Mouse (Mus musculus) embryonic facial prominence, embryonic 10.5 days (tissue): ENCODE measurements around the gene Ptgr2. TPM values are rescaled to one million over a fixed set of nuclear protein-coding genes. Genes with fewer than 3 reads are reported as not detected.
"Not testable (repeated sequence)": the region's sequence is repeated elsewhere in the genome, so short reads cannot be mapped to it uniquely, and the experiment has no call there.

Source experiments
- DNase-seq: peaks from one replicate; pipeline ENCODE4 v3.0.0-alpha.2; 2017; ENCODE audit warnings: low spot score
- H3K27ac ChIP-seq: fragments of 300-500 bp; sonication (generic); replicated peaks from 2 replicates; pipeline ENCODE4 v1.5.1; 2016; ENCODE audit warnings: mild to moderate bottlenecking
- H3K27me3 ChIP-seq: fragments of 300-500 bp; sonication (generic); replicated peaks from 2 replicates; pipeline ENCODE4 v1.6.1; 2016; ENCODE audit warnings: low read depth, mild to moderate bottlenecking; ENCODE audit not compliant: poor library complexity, severe bottlenecking
- H3K36me3 ChIP-seq: fragments of 300-500 bp; sonication (generic); replicated peaks from 2 replicates; pipeline ENCODE4 v1.6.1; 2016; ENCODE audit warnings: mild to moderate bottlenecking, moderate library complexity
- H3K4me1 ChIP-seq: fragments of 300-500 bp; sonication (generic); 2 replicates; pipeline ENCODE4 v1.6.1; 2016
- H3K4me3 ChIP-seq: fragments of 300-500 bp; sonication (generic); 2 replicates; pipeline ENCODE4 v1.5.1; 2016; ENCODE audit warnings: mild to moderate bottlenecking, moderate library complexity
- H3K9me3 ChIP-seq: fragments of 300-500 bp; sonication (generic); 2 replicates; pipeline ENCODE4 v1.6.1; 2016; ENCODE audit warnings: mild to moderate bottlenecking
- WGBS: fragments of 180-500 bp; shearing (Covaris S2); methylation state at CpG from one replicate; pipeline ENCODE4 v1.1.7; 2016; 5-methylcytosine and 5-hydroxymethylcytosine counted together
- polyA plus RNA-seq: library from polyadenylated mRNA; unstranded; fragments of >200 nt; fragmentation: Nextera tagmentation; extraction: Ambion mirVana; gene quantifications from 2 replicates; pipeline ENCODE4 v1.2.1, GENCODE M21; 2016

Ptgr2 gene
- polyA plus RNA-seq, 1 experiment from 2014 or later = 16.5 TPM

GRCm38 (mm10) chr12:84316721-84317621, 31.9 kb downstream of the Ptgr2 start, which contains the start of gene Zfp410:
Gene Zfp410, plus strand, starts transcription at chr12:84316852.
- Histone ChIP-seq H3K4me1 (peaks cover 24% of the 10 kb centered on the region), H3K27me3 (no peaks in the 10 kb centered on the region), H3K9me3 (no peaks in the 10 kb centered on the region), H3K36me3 (peaks cover 6% of the 10 kb centered on the region; the same call in 1 of the 2 replicates), H3K27ac (peak within 1 kb of the TSS; percentile 97), H3K4me3 (peak within 1 kb of the TSS; percentile 99)
- peak; percentile 93 for DNase-seq
- under 1% methylated on average over 77 of the region's 77 CpGs for WGBS

GRCm38 (mm10) chr12:84327111-84327512, 42.1 kb downstream of the Ptgr2 start:
- peaks cover 88% of the 10 kb centered on the region for H3K36me3 ChIP-seq
- H3K27ac ChIP-seq = no peak overlapping the region
- no peaks in the 10 kb centered on the region for H3K9me3 ChIP-seq
- H3K27me3 ChIP-seq = no peaks in the 10 kb centered on the region
- no peak for DNase-seq
- H3K4me1 ChIP-seq = no peaks in the 10 kb centered on the region
- WGBS = 88% methylated on average over 4 of the region's 4 CpGs
- H3K4me3 ChIP-seq = no peak overlapping the region

- Histone ChIP-seq H3K4me1 (no peaks in the 10 kb centered on the region), H3K4me3 (no peak overlapping the region), H3K36me3 (peaks cover 99% of the 10 kb centered on the region), H3K9me3 (no peaks in the 10 kb centered on the region), H3K27me3 (no peaks in the 10 kb centered on the region), H3K27ac (no peak overlapping the region)
- WGBS = 94% methylated on average over 11 of the region's 11 CpGs
- no peak for DNase-seq
Measured at GRCm38 (mm10) chr12:84336963-84337625, 52.1 kb downstream of the Ptgr2 start.

GRCm38 (mm10) chr12:84347192-84347591, 62.2 kb downstream of the Ptgr2 start:
- Histone ChIP-seq H3K27me3 (no peaks in the 10 kb centered on the region), H3K4me3 (no peak overlapping the region), H3K27ac (no peak overlapping the region), H3K36me3 (peaks cover 71% of the 10 kb centered on the region), H3K9me3 (no peaks in the 10 kb centered on the region), H3K4me1 (peaks cover 9% of the 10 kb centered on the region)
- DNase-seq = peak; percentile 45
- 48% methylated on average over 2 of the region's 2 CpGs for WGBS

GRCm38 (mm10) chr12:84358699-84359098, 73.7 kb downstream of the Ptgr2 start:
- DNase-seq, H3K27ac ChIP-seq, H3K27me3 ChIP-seq, H3K4me3 ChIP-seq, H3K9me3 ChIP-seq: not testable (repeated sequence)
- WGBS = 77% methylated on average over 2 of the region's 2 CpGs
- Histone ChIP-seq H3K4me1 (peaks cover 19% of the 10 kb centered on the region), H3K36me3 (peaks cover 31% of the 10 kb centered on the region)

- peak within 1 kb of the TSS; percentile 99 for H3K4me3 ChIP-seq
- H3K4me1 ChIP-seq = peaks cover 22% of the 10 kb centered on the region
- H3K27ac ChIP-seq = peak within 1 kb of the TSS; percentile 89
- no peaks in the 10 kb centered on the region for H3K9me3 ChIP-seq
- under 1% methylated on average over 51 of the region's 51 CpGs for WGBS
- H3K27me3 ChIP-seq = no peaks in the 10 kb centered on the region
- peak; percentile 94 for DNase-seq
- peaks cover 8% of the 10 kb centered on the region for H3K36me3 ChIP-seq
Measured at GRCm38 (mm10) chr12:84361555-84362489, 76.8 kb downstream of the Ptgr2 start, which contains the start of the genes Coq6 and Fam161b. Gene Coq6, plus strand, starts transcription at chr12:84361657. Gene Fam161b, minus strand, starts transcription at chr12:84361833.

GRCm38 (mm10) chr12:84362872-84363271, 77.8 kb downstream of the Ptgr2 start:
- WGBS = 65% methylated on average over 2 of the region's 2 CpGs
- DNase-seq = no peak
- Histone ChIP-seq H3K4me1 (peaks cover 22% of the 10 kb centered on the region), H3K27me3 (no peaks in the 10 kb centered on the region), H3K9me3 (no peaks in the 10 kb centered on the region), H3K4me3 (peak overlapping the region; percentile 99), H3K36me3 (peaks cover 12% of the 10 kb centered on the region), H3K27ac (no peak overlapping the region)

GRCm38 (mm10) chr12:84364291-84364690, 79.3 kb downstream of the Ptgr2 start:
- Histone ChIP-seq H3K27ac (no peak overlapping the region), H3K36me3 (peaks cover 26% of the 10 kb centered on the region), H3K4me1 (peaks cover 22% of the 10 kb centered on the region), H3K9me3 (no peaks in the 10 kb centered on the region), H3K27me3 (no peaks in the 10 kb centered on the region), H3K4me3 (no peak overlapping the region)
- no peak for DNase-seq
- 86% methylated on average over 9 of the region's 9 CpGs for WGBS

DNA sequence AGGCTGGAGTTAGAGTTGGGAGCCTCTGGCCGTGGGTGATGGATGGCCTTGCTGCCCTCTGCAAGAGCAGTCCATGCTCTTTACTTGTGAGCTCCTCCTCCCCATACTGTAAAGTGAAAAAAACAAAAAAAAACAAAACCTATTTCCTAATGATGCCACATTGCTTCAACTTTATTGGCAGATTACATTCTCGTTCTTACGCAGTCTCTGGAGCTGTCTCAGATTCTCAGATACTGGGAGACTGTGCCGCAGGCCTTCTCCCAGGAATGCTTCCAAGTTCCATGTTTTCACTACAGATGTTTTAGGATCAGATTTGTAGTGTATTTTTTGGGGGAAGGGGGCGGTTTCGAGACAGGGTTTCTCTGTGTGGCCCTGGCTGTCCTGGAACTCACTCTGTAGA, 80.1 kb downstream of the Ptgr2 start:
- Histone ChIP-seq H3K9me3 (no peaks in the 10 kb centered on the region), H3K4me3 (no peak overlapping the region), H3K4me1 (peaks cover 22% of the 10 kb centered on the region), H3K27me3 (no peaks in the 10 kb centered on the region), H3K27ac (no peak overlapping the region), H3K36me3 (peaks cover 35% of the 10 kb centered on the region)
- DNase-seq = no peak
- 95% methylated on average over 6 of the region's 6 CpGs for WGBS

Other genes starting within 250 kb of the Ptgr2 start
- 0.16 and 0.39 TPM in 2 replicates for gene Acot4, start 246.9 kb upstream of the Ptgr2 start, polyA plus RNA-seq
- not detected in 2 replicates for gene Gm49366, start 246.3 kb upstream of the Ptgr2 start, polyA plus RNA-seq
- gene Acot3, start 233.1 kb upstream of the Ptgr2 start, polyA plus RNA-seq = 0.23 and 0.25 TPM in 2 replicates
- gene Acot5, start 215.9 kb upstream of the Ptgr2 start, polyA plus RNA-seq = not detected in 2 replicates
- gene Acot6, start 184.6 kb upstream of the Ptgr2 start, polyA plus RNA-seq = 0.80 and 0.81 TPM in 2 replicates
- gene Dnal1, start 170.9 kb upstream of the Ptgr2 start, polyA plus RNA-seq = 4.1 and 6.7 TPM in 2 replicates
- gene Pnma1, start 136.7 kb upstream of the Ptgr2 start, polyA plus RNA-seq = 1.3 and 1.6 TPM in 2 replicates
- 7.3 and 8.2 TPM in 2 replicates for gene Elmsan1, start 66.4 kb upstream of the Ptgr2 start, polyA plus RNA-seq
- gene Zfp410, start 31.6 kb downstream of the Ptgr2 start, polyA plus RNA-seq = 116 and 119 TPM in 2 replicates
- gene Coq6, start 76.4 kb downstream of the Ptgr2 start, polyA plus RNA-seq = 44.8 and 44.9 TPM in 2 replicates
- gene Fam161b, start 76.6 kb downstream of the Ptgr2 start, polyA plus RNA-seq = 4.0 and 4.7 TPM in 2 replicates
- gene Entpd5, start 123.8 kb downstream of the Ptgr2 start, polyA plus RNA-seq = 8.1 and 10.0 TPM in 2 replicates
- gene Bbof1, start 123.8 kb downstream of the Ptgr2 start, polyA plus RNA-seq = 0.49 and 0.80 TPM in 2 replicates
- gene Rnf113a2, start 132.0 kb downstream of the Ptgr2 start, polyA plus RNA-seq = 23.3 and 24.6 TPM in 2 replicates
- 16.0 and 18.2 TPM in 2 replicates for gene Aldh6a1, start 165.8 kb downstream of the Ptgr2 start, polyA plus RNA-seq
- 28.4 and 28.6 TPM in 2 replicates for gene Lin52, start 166.2 kb downstream of the Ptgr2 start, polyA plus RNA-seq